Mouse (Mus musculus) frontal cortex, postnatal 36 days (tissue): ENCODE results near the gene Tm9sf3.

Source experiments
- DNase-seq, 2 experiments: peaks; one replicate each; pipeline ENCODE4 v3.0.0; 2022; ENCODE audit warnings: low spot score in 2 of 2

Tm9sf3 gene

GRCm38 (mm10) chr19:41262712-41263629 lies 826 bp downstream of the Tm9sf3 start:
- peak; percentile 51 to 57 for DNase-seq

- DNase-seq = no peak
Measured at GRCm38 (mm10) chr19:41260736-41261135, 3.1 kb downstream of the Tm9sf3 start.

- no peak for DNase-seq
Measured at GRCm38 (mm10) chr19:41259256-41259655, 4.5 kb downstream of the Tm9sf3 start.

GRCm38 (mm10) chr19:41258707-41259106 lies 5.1 kb downstream of the Tm9sf3 start:
- DNase-seq = no peak

- DNase-seq = no peak
Measured at GRCm38 (mm10) chr19:41254584-41254983, 9.2 kb downstream of the Tm9sf3 start.

- no peak for DNase-seq
Measured at GRCm38 (mm10) chr19:41248968-41249367, 14.8 kb downstream of the Tm9sf3 start.

- no peak for DNase-seq
Measured at GRCm38 (mm10) chr19:41248271-41248670, 15.5 kb downstream of the Tm9sf3 start.

GRCm38 (mm10) chr19:41246271-41246670 lies 17.5 kb downstream of the Tm9sf3 start:
- DNase-seq = no peak

- peak; percentile 31 to 53 for DNase-seq
Measured at GRCm38 (mm10) chr19:41244581-41244980, 19.2 kb downstream of the Tm9sf3 start.

- DNase-seq = no peak
Measured at GRCm38 (mm10) chr19:41241997-41242396, 21.8 kb downstream of the Tm9sf3 start.

GRCm38 (mm10) chr19:41233698-41234097 lies 30.1 kb downstream of the Tm9sf3 start:
- DNase-seq = no peak

GRCm38 (mm10) chr19:41208326-41208725 lies 55.5 kb downstream of the Tm9sf3 start:
- DNase-seq = no peak

- peak; percentile 33 to 44 for DNase-seq
Measured at GRCm38 (mm10) chr19:41206811-41207344, 56.9 kb downstream of the Tm9sf3 start, which contains the start of gene Tll2. Gene Tll2 (minus strand): TSS chr19:41206835.

GRCm38 (mm10) chr19:41206041-41206810 lies 57.6 kb downstream of the Tm9sf3 start:
- no peak for DNase-seq

GRCm38 (mm10) chr19:41204159-41205081 lies 59.4 kb downstream of the Tm9sf3 start:
- DNase-seq = peak in 1 of 2 experiments; percentile 59

- peak; percentile 55 to 69 for DNase-seq
Measured at GRCm38 (mm10) chr19:41197606-41198005, 66.2 kb downstream of the Tm9sf3 start.

GRCm38 (mm10) chr19:41193379-41193778 lies 70.4 kb downstream of the Tm9sf3 start:
- no peak for DNase-seq

GRCm38 (mm10) chr19:41192953-41193352 lies 70.8 kb downstream of the Tm9sf3 start:
- no peak for DNase-seq

- DNase-seq = no peak
Measured at GRCm38 (mm10) chr19:41191724-41192123, 72.1 kb downstream of the Tm9sf3 start.

GRCm38 (mm10) chr19:41190876-41191434 lies 72.8 kb downstream of the Tm9sf3 start:
- DNase-seq = no peak

- no peak for DNase-seq
Measured at GRCm38 (mm10) chr19:41177331-41177730, 86.5 kb downstream of the Tm9sf3 start.
